Mouse (Mus musculus) heart, postnatal 0 days (tissue): ENCODE results near the gene Tysnd1.

ENCODE experiments used
- CTCF ChIP-seq: IDR thresholded peaks from 2 replicates; pipeline ENCODE4 v1.5.1; 2016; ENCODE audit warnings: antibody characterized with exemption, control low read depth, low read depth
- EP300 ChIP-seq: IDR thresholded peaks from 2 replicates; pipeline ENCODE4 v1.6.1; 2016; ENCODE audit warnings: antibody characterized with exemption, low read depth

GRCm38 (mm10) chr10:61656928-61657882 lies 38.1 kb upstream of the Tysnd1 start:
- TF ChIP-seq CTCF = no peak
- TF ChIP-seq EP300 = no peak
